Mouse (Mus musculus) kidney, embryonic 15.5 days (tissue): ENCODE measurements at regions not wholly inside any gene's neighbourhood (a gene's known extent, or its start where the extent isn't known, plus 50 kb on each side); places are given as distances from the start of the nearest gene placed in this dataset.

Experiments used
- ATAC-seq: fragments of 200-750 bp; cut with Nextera tagmentation; replicated peaks from 2 replicates; pipeline ENCODE4 v1.8.0; 2017; ENCODE audit warnings: moderate TSS enrichment; ENCODE audit not compliant: low FRiP score
- H3K27ac ChIP-seq: fragments of 300-500 bp; sonication (generic); 2 replicates; pipeline ENCODE4 v1.5.1; 2015; ENCODE audit warnings: mild to moderate bottlenecking, inconsistent platforms
- H3K27me3 ChIP-seq: fragments of 300-500 bp; sonication (generic); 2 replicates; pipeline ENCODE4 v1.6.1; 2015; ENCODE audit warnings: inconsistent platforms
- H3K36me3 ChIP-seq: fragments of 300-500 bp; sonication (generic); 2 replicates; pipeline ENCODE4 v1.6.1; 2015; ENCODE audit warnings: inconsistent platforms
- H3K4me1 ChIP-seq: fragments of 300-500 bp; sonication (generic); 2 replicates; pipeline ENCODE4 v1.6.1; 2015; ENCODE audit warnings: inconsistent platforms
- H3K4me2 ChIP-seq: fragments of 300-500 bp; sonication (generic); 2 replicates; pipeline ENCODE4 v1.6.1; 2015; ENCODE audit warnings: moderate library complexity, mild to moderate bottlenecking, inconsistent platforms
- H3K4me3 ChIP-seq: fragments of 300-500 bp; sonication (generic); replicated peaks from 2 replicates; pipeline ENCODE4 v1.5.1; 2015; ENCODE audit warnings: mild to moderate bottlenecking, inconsistent platforms
- H3K9ac ChIP-seq: fragments of 300-500 bp; sonication (generic); 2 replicates; pipeline ENCODE4 v1.6.1; 2015; ENCODE audit warnings: mild to moderate bottlenecking, inconsistent platforms
- H3K9me3 ChIP-seq: fragments of 300-500 bp; sonication (generic); replicated peaks from 2 replicates; pipeline ENCODE4 v1.6.1; 2016; ENCODE audit warnings: inconsistent platforms
- WGBS: fragments of 180-500 bp; shearing (Covaris S2); methylation state at CpG from one replicate; pipeline ENCODE4 v1.1.7; 2015; ENCODE audit warnings: mixed read lengths; 5-methylcytosine and 5-hydroxymethylcytosine counted together

DNA sequence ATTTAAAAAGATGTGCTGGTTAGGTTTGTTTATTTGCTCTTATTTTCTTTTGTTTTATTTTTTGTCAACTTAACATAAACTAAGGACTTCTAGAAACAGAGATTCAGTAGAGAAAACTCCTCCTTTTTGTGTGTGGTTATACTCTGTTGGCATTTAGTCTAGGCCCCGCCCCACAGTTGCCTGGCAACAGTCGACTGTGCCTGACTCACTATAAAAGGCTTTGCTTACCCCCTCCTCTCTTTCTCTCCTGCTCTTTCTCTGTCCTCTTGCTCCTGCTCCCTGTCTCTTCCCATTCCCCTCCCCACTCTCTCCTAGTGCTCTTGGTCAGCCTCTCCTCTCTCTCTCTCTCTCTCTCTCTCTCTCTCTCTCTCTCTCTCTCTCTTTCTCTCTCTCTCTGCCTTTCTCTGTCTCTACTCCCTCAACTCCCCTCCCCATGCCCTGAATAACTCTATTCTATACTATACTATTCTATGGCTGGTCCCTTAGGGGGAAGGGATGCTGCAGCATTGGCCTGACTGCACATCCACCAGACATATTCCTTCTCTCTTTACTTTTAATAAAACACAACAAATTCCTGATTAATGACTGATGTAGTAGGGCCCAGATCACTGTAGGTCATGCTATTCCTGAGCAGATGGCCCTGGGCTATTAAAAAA, 76.6 kb upstream of the Fscb start:
- WGBS, result 21% methylated on average over 2 of the region's 2 CpGs
- ATAC-seq, result peak; percentile 73
- Histone ChIP-seq H3K4me2 (no peak overlapping the region), H3K36me3 (no peaks in the 10 kb centered on the region), H3K4me3 (no peak overlapping the region), H3K27me3 (no peaks in the 10 kb centered on the region), H3K9me3 (no peaks in the 10 kb centered on the region), H3K9ac (no peak overlapping the region), H3K4me1 (no peaks in the 10 kb centered on the region), H3K27ac (no peak overlapping the region)

DNA sequence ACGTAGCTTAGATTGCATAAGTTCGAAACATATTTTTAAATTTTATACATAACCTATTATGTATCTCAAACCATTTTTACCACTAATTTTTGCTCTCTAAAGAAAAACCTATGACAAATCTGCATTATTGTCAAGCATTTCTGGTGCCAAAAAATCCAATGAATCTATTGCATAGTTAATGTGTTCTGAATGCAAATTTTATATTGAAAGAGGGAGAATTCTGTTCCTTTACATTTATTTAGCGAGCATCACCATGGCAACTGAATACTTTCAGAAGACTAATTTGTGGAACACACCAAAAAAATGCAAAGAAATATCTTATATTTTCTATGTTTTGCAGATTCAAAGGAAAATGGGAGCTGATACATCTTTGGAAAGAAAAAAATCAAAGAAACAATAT, 66.6 kb upstream of the Fscb start:
- Histone ChIP-seq H3K4me3 (no peak overlapping the region), H3K27me3 (no peaks in the 10 kb centered on the region), H3K36me3 (no peaks in the 10 kb centered on the region), H3K4me2 (no peak overlapping the region), H3K4me1 (no peaks in the 10 kb centered on the region), H3K27ac (no peak overlapping the region), H3K9me3 (no peaks in the 10 kb centered on the region), H3K9ac (no peak overlapping the region)
- ATAC-seq, result no peak
- 89% methylated on average over 3 of the region's 3 CpGs for WGBS
